Mouse (Mus musculus) C2C12 (cell line): ENCODE data around the gene Boc. TPM values are rescaled to one million over a fixed set of nuclear protein-coding genes. Genes with fewer than 3 reads are reported as not detected.

ENCODE experiments used
- H3K27me3 ChIP-seq: one replicate; pipeline ENCODE4 v1.6.1; 2011; ENCODE audit not compliant: control insufficient read depth, insufficient read depth, insufficient read length
- H3K36me3 ChIP-seq: one replicate; pipeline ENCODE4 v1.6.1; 2011; ENCODE audit not compliant: control insufficient read depth, insufficient read depth
- H3K4me3 ChIP-seq: one replicate; pipeline ENCODE4 v1.5.1; 2011; ENCODE audit warnings: mild to moderate bottlenecking, control low read depth; ENCODE audit not compliant: poor library complexity, insufficient read depth, severe bottlenecking
- H3K79me2 ChIP-seq: one replicate; pipeline ENCODE4 v1.6.1; 2011; ENCODE audit not compliant: control insufficient read depth, insufficient read depth
- H3K79me3 ChIP-seq: one replicate; pipeline ENCODE4 v1.6.1; 2011; ENCODE audit warnings: low read depth, control low read depth
- H3ac ChIP-seq: one replicate; pipeline ENCODE3; 2011; ENCODE audit warnings: low read depth; ENCODE audit not compliant: control insufficient read depth, insufficient read length
- CEBPB ChIP-seq: IDR thresholded peaks from one replicate; pipeline ENCODE4 v1.6.1; 2011; ENCODE audit warnings: low read depth, mild to moderate bottlenecking, control low read depth, moderate library complexity
- CTCF ChIP-seq: IDR thresholded peaks from one replicate; pipeline ENCODE4 v1.5.1; 2011; ENCODE audit not compliant: control insufficient read depth, insufficient read depth, insufficient read length
- FOSL1 ChIP-seq: IDR thresholded peaks from one replicate; pipeline ENCODE4 v1.8.0; 2011; ENCODE audit warnings: mild to moderate bottlenecking, low read length; ENCODE audit not compliant: poor library complexity, insufficient read depth, severe bottlenecking
- MAX ChIP-seq: IDR thresholded peaks from one replicate; pipeline ENCODE4 v1.6.1; 2011; ENCODE audit warnings: mild to moderate bottlenecking, control low read depth
- MYOD1 ChIP-seq: IDR thresholded peaks from one replicate; pipeline ENCODE4 v1.6.1; 2011; ENCODE audit warnings: low read depth; ENCODE audit not compliant: control insufficient read depth, insufficient read length
- MYOG ChIP-seq: IDR thresholded peaks from one replicate; pipeline ENCODE4 v1.6.1; 2011; ENCODE audit not compliant: control insufficient read depth, insufficient read length; ENCODE audit errors: extremely low read depth
- USF1 ChIP-seq: IDR thresholded peaks from one replicate; pipeline ENCODE4 v1.6.1; 2011; ENCODE audit warnings: low read depth, mild to moderate bottlenecking, control low read depth, moderate library complexity
- polyA plus RNA-seq: library from polyadenylated mRNA; unstranded; fragments of >200 nt; fragmentation: generic; extraction: Trizol; gene quantifications from one replicate; pipeline ENCODE4 v1.2.1, GENCODE M21; 2012; ENCODE audit warnings: missing spikeins

Gene Boc
- polyA plus RNA-seq, 1 experiment: 4.4 TPM

- no peak overlapping the region for H3K4me3 ChIP-seq
- H3K79me2 ChIP-seq: no peaks in the 10 kb centered on the region
- no peaks in the 10 kb centered on the region for H3K79me3 ChIP-seq
- no peak for TF ChIP-seq MAX
- no peak for TF ChIP-seq FOSL1
- no peak for TF ChIP-seq CTCF
- TF ChIP-seq MYOG: no peak
- TF ChIP-seq CEBPB: no peak
- no peak for TF ChIP-seq USF1
- TF ChIP-seq MYOD1: no peak
- H3K27me3 ChIP-seq: no peaks in the 10 kb centered on the region
- H3K36me3 ChIP-seq: no peaks in the 10 kb centered on the region
- H3ac ChIP-seq: no peak overlapping the region
Measured at GRCm38 (mm10) chr16:44549867-44550679, 8.6 kb downstream of the Boc start.

- Histone ChIP-seq H3K79me2 (no peaks in the 10 kb centered on the region), H3K36me3 (no peaks in the 10 kb centered on the region), H3K27me3 (no peaks in the 10 kb centered on the region), H3K4me3 (no peak overlapping the region), H3K79me3 (no peaks in the 10 kb centered on the region), H3ac (no peak overlapping the region)
- TF ChIP-seq MYOD1 (no peak), USF1 (no peak), CEBPB (no peak), CTCF (no peak), MAX (no peak), FOSL1 (no peak), MYOG (no peak)
Measured at GRCm38 (mm10) chr16:44549381-44549780, 9.3 kb downstream of the Boc start.

- Histone ChIP-seq H3K27me3 (no peaks in the 10 kb centered on the region), H3K36me3 (no peaks in the 10 kb centered on the region), H3K79me2 (no peaks in the 10 kb centered on the region), H3ac (no peak overlapping the region), H3K79me3 (no peaks in the 10 kb centered on the region), H3K4me3 (no peak overlapping the region)
- no peak for TF ChIP-seq MYOG
- TF ChIP-seq CEBPB: no peak
- no peak for TF ChIP-seq MYOD1
- TF ChIP-seq MAX: no peak
- TF ChIP-seq USF1: no peak
- no peak for TF ChIP-seq FOSL1
- TF ChIP-seq CTCF: no peak
Measured at GRCm38 (mm10) chr16:44547976-44548375, 10.7 kb downstream of the Boc start.

GRCm38 (mm10) chr16:44546831-44547230 lies 11.9 kb downstream of the Boc start:
- no peak for TF ChIP-seq USF1
- TF ChIP-seq CEBPB: no peak
- no peak for TF ChIP-seq MYOD1
- no peak for TF ChIP-seq MYOG
- TF ChIP-seq FOSL1: no peak
- no peak for TF ChIP-seq MAX
- TF ChIP-seq CTCF: no peak
- Histone ChIP-seq H3K4me3 (no peak overlapping the region), H3K36me3 (no peaks in the 10 kb centered on the region)

GRCm38 (mm10) chr16:44545939-44546338 lies 12.8 kb downstream of the Boc start:
- H3K79me2 ChIP-seq: no peaks in the 10 kb centered on the region

More at GRCm38 (mm10) chr16:44546831-44547230, 11.9 kb downstream of the Boc start:
- Histone ChIP-seq H3K27me3 (no peaks in the 10 kb centered on the region), H3ac (no peak overlapping the region), H3K79me3 (no peaks in the 10 kb centered on the region), H3K79me2 (no peaks in the 10 kb centered on the region)

More at GRCm38 (mm10) chr16:44545939-44546338, 12.8 kb downstream of the Boc start:
- Histone ChIP-seq H3K79me3 (no peaks in the 10 kb centered on the region), H3K36me3 (no peaks in the 10 kb centered on the region), H3K4me3 (no peak overlapping the region), H3K27me3 (no peaks in the 10 kb centered on the region), H3ac (no peak overlapping the region)
- TF ChIP-seq MYOG (no peak), CTCF (no peak), MAX (no peak), FOSL1 (no peak), MYOD1 (no peak), CEBPB (no peak), USF1 (no peak)
